Mouse (Mus musculus): ENCODE results near the gene P3h2.
A peak's percentile ranks its signal among the peaks of the same experiment; 100 is the strongest.

The P3h2 gene

DNA sequence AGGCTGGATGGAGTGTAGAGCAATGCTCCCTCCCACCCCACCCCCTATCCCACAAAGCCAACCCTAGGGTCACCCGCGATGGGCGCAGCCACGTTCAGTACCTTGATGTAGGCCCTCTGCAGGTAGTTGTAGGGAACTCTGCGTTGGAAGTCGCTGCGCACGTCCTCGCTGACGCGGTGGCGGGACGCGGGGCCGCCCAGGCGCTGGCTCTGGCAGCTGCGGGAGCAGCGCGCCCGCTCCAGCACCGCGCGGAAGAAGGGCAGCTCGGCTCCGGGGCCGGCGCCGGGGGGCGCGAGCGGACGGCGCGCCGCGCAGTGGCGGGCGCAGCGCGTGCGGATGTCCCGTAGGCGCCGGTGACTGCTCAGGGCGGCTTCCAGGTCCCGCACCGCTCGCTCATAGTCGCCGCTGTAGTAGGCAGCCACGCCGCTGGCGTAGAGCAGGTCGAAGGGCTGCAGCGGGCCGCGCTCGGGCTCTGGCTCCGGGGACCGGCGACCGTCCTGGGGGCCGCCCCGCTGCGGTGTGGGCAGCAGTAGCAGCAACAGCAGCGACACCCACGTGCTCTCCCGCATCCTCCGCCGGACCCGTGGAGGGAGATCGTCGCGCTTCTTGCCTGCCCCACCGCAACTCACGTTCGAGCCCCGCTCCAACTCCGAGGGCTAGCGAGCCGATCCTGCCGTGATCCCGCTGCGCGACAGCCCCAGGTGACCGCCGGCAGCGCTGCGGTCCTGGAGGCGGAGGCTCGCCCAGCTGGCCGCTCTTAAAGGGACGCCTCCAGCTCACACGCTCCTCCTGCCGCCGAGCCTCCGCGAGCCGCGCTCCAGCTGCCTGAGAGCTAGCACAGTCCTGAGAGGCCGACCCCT lies at the start of gene P3h2:
P3h2 (minus strand) TSS at position 670 of the 860 bp plus-strand sequence.
- peak; percentile 68 to 70 for DNase-seq (ENCODE audit: low spot score in 2 of 2)

DNA sequence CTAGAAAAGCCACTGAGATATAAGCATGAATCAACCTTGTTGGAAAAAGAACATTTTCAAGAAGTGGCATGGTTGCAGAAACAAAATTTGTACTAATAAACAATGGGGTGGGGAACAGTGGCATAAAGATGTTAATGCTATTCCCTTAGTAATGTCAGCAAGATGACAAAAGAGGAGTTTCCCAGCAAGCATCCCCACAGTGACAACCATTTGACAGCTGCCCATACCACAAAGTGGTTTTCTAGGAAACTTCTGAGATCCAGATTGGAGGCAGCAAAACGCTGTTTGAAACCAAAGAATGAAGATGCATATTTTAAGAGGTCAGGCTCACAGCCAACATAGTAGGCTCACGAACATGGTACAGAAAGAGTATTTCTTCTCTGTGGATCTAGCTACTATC lies 46.7 kb upstream of the P3h2 start:
- DNase-seq (ENCODE audit: low spot score in 2 of 2): no peak

DNA sequence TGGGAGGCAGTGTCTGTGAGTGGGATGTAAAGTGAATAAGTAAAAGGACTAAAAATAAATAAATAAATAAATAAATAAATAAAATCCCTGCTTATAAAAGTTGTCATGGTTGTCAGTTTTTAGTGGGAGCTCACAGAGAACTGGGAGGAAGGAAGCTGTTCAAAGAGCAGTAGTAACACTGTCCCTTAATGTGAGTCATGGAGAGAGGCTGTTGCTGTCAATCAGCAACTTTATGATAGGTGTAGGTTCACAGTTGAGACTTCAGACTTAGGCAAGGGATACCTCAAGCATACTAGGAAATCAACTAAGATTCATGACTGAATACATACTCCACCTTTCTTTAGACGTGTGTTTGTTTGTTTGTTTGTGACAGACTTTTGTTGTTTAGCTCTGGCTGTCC lies 45.4 kb upstream of the P3h2 start:
- DNase-seq (ENCODE audit: low spot score in 2 of 2): no peak

DNA sequence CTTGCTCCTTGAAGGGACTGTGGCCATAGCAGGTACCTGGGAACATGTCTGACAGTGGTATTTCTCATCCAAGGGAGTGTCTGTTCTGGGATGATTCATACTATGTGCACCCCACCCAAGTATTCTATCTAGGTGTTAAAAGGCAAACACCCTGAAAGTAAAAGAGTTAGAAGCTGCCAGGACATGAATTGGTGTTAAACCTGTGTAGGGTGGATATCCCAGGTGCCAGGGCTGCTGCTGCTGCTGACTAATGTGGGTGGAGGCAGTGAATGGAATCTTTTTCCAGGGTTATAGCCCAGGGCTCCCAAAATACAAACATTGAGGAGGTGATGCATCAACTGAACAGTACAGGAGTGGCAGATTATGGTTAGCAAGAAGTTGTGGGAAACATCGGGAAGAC lies 41.3 kb upstream of the P3h2 start:
- DNase-seq (ENCODE audit: low spot score in 2 of 2): no peak

DNA sequence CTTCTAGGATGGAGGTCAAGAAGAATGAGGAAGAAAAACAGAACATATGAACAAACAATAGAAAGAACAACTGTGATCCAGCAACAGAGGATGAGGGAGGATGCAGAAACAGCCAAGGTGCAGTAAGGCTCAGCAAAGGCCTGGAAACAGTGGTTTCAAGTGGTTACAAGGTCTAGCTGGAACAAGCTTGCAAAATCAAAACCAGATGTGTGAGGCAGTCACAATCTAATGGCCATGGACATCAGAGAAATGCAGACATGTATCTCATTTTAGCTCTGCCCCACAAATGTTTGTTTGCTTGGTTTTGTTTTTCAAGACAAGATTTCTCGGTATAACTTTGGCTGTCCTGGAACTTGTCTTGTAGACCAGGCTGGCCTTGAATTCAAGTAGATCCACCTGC lies 25.5 kb upstream of the P3h2 start:
- DNase-seq (ENCODE audit: low spot score in 2 of 2): no peak

DNA sequence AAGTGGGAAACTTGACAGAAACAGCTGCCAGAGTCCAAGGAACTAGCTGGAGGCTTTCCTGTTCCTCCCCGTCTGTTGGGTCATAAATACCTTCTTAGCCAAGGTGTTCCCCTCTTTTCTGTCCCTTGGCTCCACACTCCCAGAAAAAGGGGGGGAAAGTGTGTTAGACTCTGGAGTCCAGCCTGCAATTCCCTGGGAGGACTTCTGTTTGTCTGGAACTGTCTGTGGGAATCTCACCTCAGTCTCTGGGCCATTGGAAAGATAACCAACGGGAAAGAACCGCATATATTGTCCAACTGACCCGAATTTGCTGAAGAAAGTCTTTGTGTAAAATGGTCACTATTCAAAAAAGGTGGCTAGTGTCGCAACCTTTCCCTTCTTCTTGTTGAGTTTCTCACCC lies 1.0 kb upstream of the P3h2 start:
- DNase-seq (ENCODE audit: low spot score in 2 of 2): no peak

DNA sequence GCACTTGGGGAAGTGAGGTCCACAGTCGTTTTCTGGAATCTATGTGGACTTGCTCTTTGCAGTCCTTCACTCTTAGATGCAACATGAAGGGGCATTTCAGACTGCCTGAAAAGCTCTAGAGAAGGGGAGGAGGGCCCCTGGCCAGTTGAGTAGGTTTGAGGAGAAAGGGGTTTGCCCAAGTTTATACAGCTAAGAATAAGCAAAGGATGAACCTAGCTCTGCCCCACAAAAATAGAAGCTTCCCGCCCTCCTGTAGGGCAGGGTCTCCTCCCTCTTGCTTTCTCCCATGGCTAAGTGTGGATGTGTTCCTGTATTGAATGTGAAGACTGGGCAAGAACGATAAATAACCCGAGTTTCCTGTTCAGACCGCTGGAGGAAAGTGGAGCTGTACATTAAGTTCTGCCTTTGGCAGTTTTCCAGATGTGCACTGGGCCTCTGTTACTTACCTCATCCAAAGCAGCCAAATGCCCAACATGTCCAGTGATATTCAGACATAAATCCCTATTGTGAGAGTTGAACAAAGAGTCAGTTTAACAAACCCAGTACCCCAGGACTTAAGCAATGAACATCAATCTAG lies 545 bp upstream of the P3h2 start:
- no peak for DNase-seq (ENCODE audit: low spot score in 2 of 2)

DNA sequence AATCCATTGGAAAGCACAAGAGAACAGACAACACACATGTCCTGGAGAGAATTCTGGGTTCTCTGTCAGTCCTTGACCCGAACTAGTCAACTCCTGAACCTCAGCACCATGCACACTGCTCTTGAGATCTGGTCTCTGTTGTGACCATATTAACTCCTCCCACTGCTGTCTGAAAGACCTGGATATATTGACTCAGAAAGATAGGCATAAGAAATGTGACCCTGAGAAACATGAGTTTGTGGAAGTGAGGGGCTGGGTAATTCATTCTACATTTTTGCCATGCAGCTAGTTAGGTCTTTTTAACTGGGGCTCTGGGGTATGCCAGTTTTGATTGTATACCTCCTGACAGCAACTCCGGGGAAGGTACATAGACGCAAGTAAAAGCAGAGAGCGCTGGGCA lies 1.3 kb downstream of the P3h2 start:
- no peak for DNase-seq (ENCODE audit: low spot score in 2 of 2)

DNA sequence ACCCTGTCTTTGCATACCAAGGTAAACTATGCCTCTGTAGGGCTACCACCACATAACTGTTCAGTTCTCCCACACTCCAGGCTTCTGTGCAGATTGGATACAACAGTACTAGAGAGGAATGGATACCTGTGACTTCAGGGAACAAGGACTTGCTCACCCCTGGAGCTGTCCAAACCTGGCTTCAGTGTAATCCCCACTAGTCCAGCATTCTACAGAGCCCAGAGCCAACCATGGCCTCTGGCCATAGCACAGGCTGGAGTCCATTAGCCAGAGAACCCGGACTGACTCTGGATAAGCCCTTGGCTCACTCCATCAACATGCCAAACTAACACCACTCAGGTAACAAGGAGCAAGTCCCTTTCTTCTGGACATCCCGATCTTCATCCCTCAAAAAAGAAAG lies 2.7 kb downstream of the P3h2 start:
- no peak for DNase-seq (ENCODE audit: low spot score in 2 of 2)

DNA sequence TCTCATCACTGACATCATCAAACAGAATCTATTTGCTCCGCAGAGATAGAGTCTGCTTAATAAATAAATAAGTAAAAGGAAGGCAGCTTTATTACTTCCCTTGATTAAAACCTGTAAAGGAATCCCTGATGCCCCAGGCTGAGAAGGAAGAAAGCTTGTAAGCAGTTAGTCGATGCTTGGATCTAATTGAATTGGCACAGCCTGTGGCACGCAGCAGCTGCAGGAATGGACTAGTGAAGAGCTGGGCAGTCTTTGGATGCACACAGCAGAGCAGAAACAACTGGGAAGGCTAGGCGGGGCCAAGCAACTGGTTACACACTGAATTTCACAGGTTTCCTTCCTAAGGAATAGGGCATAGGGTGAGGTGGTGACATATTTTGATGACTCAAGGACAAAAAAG lies 5.4 kb downstream of the P3h2 start:
- no peak for DNase-seq (ENCODE audit: low spot score in 2 of 2)

DNA sequence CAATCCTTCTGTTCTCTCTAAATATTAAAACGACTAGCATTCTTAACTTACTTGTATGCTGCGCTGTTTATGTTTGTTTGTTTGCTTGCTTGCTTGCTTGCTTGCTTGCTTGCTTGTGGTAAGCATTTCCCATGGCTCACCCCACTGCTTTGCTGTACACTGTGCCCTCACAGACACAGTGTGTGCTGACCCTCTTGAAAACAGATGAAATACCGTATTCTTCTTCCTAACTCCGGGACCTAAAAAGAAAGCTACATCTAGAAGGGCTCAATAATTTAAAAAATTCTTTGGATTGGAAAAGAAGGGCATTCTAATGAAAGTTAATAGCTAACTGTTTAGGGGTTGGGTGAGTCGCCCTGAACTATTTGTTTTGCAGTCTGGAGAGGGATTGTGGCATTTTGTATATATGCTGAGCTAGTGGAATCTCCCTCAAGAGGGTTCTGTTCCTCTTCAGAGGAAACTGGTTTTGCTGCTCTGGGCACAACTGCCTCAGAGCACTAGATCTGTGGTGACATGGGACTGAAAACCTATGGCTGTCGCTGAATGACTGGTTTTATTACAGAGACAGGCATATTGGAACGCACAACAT lies 9.8 kb downstream of the P3h2 start:
- DNase-seq (ENCODE audit: low spot score in 2 of 2): no peak

DNA sequence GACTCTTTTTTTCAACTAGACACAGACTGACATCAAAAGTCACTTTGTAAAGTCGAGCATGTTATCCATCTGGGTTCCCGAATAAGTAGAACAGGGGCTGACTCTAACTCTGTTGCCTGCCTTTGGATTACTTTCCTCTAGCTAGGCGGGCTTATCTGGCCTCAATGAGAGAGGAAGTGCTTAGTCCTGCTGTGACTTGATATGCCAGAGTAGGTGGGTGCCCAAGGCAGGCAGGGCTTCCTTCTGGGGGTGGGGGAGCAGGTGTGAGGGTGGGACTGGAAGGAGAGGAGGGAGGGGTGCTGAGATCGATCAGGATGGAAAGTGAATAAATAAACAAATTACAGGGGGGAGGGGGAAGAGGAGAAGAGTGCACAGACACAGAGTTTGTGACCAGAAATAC lies 11.7 kb downstream of the P3h2 start:
- DNase-seq (ENCODE audit: low spot score in 2 of 2): no peak

DNA sequence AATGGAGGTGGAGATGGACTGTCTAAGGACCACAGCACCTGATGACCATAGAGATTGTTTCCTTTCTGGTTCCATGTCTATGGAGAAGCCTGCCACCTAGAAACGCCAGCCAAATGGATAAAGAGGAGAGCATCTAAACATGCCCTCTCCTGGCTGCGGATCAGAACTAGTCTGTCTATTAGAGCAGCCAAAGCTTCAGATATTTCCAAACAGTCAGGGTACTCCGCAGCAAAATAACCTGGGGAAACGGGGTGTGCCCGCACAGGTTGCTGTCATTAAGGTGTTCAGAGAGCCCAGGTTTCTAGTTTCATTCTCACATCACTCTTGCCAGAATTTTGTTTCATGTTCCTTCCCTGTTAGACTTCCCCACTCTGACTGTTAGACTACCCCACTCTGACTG lies 16.6 kb downstream of the P3h2 start:
- DNase-seq (ENCODE audit: low spot score in 2 of 2): no peak

DNA sequence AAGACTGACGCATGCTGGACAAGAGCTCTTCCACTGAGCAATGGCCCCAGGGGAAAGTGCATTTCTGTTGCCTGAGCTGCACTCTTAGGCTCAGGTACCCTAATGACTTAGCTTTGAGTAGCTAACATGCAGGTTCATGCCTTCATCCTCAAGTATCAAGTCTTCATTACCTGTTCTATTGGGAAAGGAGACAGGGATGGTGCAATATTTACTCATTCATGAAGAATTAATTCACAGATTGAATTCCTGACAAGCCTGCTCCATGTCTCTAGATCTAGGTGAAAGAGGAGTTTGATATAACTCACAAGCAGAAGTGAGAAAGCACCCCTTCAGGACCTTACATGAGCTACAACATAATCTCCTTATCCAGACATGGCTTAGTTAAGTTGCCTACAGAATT lies 17.3 kb downstream of the P3h2 start:
- DNase-seq (ENCODE audit: low spot score in 2 of 2): no peak

DNA sequence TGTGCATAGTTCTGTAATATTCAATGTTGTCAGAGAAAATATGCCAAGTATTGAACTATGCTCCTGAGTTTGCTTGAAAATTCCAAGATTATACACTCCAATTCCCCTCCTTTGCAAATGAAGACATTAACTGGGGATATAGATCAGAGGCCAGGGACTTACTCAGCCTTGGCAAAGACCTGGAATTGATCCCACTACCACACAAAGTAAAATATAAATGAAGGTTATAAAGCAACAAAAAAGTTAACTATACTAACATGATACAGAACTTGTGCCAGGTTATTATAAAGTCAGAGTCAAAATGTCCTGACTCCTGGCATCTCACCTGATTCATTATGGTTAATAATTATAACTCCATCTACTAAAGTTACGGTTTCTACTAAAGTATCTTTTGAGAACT lies 18.6 kb downstream of the P3h2 start:
- no peak for DNase-seq (ENCODE audit: low spot score in 2 of 2)

DNA sequence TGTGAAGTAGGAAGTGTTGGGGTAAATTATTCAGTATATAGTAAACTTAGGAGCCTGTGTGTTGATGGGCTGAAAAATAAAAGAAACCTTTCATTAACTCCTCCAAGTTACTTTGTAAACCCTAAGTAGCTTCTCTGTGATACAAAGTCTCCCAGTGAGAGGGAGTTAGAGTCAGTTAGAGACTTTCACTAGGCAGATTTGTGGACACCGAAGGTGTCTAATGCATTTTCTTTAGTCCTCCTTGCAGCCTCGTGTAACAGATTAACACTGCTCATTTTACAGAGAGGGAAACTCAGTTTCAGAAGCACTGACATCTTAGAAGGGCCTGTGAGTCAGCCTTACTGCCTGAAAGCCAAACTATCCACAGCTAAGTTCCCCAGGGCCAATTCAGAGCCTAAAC lies 20.4 kb downstream of the P3h2 start:
- DNase-seq (ENCODE audit: low spot score in 2 of 2): no peak

DNA sequence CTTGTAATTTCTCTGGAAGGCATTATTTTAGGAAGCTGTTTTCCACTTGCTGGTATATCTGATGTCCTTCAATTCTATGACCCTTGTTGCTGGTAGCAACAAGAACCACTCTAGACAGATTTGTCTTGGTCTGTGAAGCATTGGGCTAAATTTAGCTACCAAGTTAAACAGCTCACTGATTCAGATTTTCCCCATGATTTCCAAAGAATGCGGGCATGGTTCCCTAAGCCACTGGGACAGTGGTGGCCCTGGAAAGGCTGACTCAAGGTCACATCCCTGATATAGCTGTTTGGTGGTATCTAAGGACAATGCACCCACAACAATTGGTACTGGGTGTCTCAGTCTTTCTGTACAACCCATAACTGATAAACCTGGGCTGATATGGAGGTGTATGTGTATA lies 22.8 kb downstream of the P3h2 start:
- no peak for DNase-seq (ENCODE audit: low spot score in 2 of 2)

DNA sequence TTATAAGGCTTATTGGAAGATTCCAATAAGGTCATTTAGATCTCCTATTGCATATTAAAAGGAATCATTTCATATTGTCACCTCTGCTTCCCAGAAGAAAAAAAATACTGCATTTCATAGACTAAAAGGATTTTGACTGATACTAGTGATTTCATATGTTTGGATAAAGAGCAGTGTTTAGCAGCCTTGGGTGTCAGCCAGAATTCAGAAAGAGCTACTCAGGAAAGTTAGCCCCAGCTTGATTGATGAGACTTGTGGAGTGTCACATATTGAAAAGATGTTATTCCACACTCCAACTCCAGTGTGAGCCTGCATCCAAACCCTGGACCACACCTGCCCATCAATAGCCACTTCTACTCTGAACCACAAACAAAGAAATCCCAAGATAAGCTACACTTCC lies 23.2 kb downstream of the P3h2 start:
- no peak for DNase-seq (ENCODE audit: low spot score in 2 of 2)

DNA sequence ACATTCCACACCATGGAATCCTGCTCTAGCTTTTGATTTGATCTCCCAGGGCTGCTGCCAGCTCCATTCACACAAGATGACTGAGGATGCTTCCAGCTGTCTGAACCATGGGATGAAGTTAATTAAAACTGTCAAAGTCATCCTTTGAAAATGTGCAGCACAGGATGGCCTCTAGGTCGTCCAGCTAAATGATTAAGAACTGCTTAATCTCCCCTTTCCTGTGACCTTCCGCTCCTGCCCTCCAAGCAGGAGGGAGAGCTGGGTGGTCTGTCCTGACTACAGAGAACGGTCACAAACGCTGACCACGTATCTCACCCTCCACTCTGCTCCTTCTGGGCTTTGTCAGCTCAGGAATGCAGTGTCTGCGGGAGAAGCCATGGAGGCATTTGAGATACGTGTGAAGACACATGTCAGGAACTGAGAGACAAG lies 26.6 kb downstream of the P3h2 start:
- no peak for DNase-seq (ENCODE audit: low spot score in 2 of 2)

DNA sequence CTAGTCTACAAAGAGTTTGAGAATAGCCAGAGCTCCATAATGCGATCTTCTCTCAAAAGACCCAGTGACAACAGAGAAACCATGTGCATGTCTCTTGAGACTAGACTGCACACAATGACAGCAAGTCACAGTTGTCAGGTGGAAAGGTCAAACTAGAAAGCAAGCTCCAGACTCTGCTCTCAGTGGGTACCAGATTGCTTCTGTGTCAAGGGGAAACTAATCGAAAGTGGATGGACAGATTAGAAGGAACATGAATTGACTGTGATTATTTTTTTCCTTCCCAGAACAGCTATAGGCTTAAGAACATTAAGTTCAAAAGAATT lies 27.5 kb downstream of the P3h2 start:
- no peak for DNase-seq (ENCODE audit: low spot score in 2 of 2)

DNA sequence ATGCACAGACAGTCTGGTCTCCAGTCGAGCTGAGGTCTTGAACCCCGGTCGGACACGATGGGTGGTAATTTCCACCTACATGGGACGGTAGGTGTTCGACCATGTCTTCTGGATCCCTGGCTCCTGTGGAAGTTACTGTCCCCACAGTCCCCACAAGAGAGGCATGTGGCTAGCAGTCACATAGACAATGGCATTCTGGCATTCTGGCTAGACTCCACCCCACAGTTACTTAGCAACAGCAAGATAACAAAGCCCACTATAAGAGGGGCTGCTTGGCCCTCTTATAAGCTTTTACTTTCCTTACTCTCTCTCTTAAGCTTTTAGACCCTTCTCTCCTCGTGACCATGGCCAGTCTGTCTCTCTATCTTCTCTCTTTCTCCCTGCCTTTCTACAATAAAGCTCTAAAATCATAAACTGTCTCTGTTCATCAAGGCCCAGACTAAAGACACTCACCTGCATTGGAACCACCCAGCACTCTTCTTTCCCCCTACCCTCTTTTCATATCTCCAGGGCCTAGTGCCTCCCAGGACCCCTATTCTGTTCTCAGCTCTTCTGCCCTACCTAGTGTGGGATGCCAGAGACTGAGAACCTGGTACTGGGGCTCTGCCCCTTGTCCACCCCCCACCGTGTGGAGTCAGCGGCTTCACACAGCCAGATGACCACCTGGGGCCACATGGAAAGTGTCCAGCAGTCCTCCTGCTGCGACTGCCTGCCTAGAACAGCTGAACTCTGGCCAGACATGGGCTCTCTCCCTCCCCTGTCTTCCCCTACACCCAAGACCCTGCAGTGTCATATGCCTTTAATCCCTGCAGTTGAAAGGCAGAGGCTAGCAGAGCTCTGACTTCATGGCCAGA lies 28.1 kb downstream of the P3h2 start:
- DNase-seq (ENCODE audit: low spot score in 2 of 2): no peak

DNA sequence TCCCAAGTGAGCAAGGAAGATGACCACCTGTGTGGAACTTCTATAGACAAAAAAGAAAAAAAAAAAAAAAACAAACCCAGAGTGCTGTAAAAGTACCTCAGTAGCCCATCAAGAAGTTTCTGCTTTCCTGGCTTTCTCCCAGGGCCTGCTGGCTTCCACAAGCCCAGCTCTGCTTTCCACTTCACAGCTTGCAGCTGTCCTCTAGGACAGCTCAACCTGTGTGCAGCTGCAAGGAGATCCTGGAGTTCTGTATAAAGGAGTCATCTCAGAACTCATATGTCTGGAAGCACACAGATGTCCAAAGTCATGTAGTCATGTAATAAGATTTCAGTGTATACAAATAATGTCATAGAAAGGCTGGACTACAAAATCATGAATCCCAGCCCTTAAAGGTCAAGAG lies 30.5 kb downstream of the P3h2 start:
- DNase-seq (ENCODE audit: low spot score in 2 of 2): no peak

DNA sequence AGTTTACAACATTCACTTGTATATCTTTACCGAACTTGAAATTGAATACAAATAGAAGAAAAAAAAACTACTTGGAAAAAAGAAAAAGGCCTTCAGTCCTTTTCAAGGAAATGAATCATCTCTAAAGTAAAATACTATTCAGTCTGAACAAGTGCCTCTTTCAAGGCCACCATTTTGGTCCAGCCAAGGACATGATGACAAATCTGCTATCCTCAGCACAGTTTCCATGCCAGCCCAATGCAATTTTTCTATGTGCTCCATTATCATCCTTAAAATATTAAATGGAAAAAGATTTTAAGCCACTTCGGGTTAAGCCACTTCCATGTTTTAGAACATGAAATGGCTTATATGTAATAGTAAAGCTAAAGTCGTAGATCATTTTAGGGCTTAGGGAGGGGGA lies 35.2 kb downstream of the P3h2 start:
- DNase-seq (ENCODE audit: low spot score in 2 of 2): no peak
